Mouse (Mus musculus): ENCODE measurements around the gene Syngr4.

Gene Syngr4

DNA sequence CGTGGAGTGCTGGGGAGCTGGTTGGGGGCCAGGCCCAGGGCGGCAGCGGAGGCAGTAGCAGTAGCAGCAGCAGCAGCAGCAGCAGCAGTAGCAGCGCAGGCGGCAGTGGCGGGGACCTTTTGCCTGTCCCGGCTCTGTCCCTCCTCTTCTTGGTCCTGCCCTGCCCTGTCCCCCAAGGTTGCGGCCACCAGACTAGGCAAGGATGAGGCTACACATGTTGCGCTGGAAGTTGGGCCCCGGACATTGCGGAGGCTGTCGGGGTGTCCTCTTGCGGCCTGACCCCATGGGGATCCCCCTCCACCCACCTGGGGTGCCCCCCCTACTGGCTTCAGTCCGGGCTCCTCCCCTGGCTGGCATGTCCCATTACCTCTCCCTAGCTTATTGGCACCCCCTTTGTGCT lies 26.7 kb downstream of the Syngr4 start:
- in situ Hi-C loops (cut with MboI, MseI) = no loop called here

DNA sequence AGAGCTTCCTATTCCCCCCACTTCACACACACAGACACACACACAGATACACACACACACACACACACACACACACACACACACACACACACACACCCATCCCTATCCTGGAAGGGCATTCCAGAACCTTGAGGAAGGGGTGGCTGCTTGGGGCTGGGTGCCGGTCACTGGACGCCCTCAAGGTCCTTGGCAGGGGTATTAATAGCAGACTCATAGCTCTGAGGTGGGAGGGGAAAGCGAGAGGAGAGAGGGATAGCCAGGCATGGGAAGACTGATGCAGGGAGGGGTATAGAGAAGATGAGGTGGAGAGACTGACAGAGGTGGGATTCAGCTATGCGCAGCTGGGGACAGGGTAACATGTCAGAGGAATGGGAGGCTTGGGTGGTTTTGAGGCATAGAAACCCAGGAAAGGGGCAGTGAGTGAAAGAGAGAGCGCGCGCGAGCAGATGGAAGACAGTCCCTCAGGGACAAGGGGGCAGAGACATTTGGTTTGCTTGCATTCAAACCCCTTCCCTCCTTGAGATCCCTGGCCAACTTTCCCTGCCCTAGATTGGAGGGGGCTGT lies 27.3 kb downstream of the Syngr4 start:
- in situ Hi-C loops (cut with MboI, MseI) = no loop called here

DNA sequence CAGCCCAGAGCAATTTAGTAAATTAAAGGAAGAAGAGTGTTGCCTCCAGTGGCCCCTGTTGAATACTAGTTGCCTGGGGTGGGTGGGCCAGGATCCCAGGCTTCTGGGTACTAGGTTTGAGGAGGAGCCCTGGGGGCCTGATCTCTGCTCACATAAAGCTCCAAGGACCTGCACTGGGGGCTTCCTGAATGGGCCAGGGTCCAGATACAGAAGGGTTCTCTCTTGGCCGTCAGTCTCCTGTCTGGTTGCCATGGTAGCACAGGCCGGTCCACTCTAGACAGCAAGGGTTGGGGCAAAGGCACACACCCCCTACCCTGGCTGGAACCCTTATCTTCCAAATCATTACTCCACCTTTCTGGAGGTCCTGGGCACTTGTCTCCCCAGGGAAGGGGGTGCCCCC lies 28.6 kb downstream of the Syngr4 start:
- in situ Hi-C loops (cut with MboI, MseI) = no loop called here

DNA sequence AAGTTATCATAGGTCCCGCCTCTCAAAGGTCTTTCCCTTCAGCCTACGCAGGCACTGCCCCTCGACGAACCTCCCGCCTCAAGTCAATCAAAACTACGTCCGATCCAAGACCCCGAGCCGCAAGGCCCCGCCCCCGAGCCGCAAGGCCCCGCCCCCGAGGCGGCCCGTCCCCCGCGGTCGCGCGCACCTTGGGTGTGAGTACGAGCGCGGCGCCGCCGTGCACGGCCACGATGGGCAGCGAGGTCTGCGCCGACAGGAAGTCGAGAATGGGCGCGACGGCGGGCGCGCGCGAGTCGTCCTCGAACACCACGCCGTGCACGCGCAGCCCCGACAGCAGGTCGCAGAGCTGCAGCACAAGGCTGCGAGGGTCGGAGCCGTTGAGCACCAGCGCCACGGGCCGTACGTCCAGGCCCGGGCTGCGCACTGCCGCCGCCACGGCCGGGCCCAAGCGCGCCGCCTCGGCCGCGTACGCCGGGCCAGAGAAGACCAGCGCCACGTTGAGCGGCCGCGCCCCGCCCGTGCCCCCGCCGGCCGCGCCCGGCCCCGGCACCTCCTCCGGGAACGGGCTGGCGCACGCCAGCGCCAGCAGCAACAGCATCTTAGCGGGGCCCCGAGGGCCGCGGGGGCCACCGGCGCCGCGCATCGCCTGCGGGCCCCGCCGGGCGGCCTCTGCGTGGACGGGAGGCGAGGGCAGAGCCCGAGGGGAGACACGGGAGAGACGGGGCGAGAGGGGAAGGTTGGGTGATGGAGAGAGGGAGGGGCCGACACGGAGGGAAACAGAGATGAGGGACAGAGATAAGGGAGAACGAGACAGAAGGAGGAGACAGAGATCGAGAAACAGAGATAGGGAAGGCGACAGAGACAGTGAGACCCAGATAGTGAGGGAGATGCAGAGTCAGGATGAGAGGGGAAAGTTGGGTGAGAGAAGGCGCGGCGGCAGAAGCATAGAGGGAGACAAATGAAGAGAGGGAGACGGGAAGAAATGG lies 30.3 kb downstream of the Syngr4 start:
- in situ Hi-C loops (cut with MboI, MseI) = no loop called here

DNA sequence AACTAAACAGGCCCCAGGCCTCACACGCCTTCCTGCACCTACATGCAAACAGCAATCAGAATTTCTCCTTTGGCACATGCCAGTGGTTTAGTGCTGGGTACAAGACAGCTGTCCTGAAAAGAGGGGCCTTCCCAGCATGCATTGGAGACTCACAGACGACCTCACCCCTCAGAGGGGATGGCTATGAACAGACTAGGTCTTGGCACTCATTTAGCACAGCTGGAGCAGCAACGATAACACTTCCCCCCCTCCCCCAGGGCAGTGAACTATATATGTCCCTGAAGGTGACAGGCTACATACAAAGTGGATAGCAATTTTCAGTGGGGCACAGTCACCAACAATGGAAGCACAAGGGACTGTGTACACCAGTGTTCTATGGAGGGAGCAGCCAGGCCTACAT lies 32.1 kb downstream of the Syngr4 start:
- in situ Hi-C loops (cut with MboI, MseI) = no loop called here

DNA sequence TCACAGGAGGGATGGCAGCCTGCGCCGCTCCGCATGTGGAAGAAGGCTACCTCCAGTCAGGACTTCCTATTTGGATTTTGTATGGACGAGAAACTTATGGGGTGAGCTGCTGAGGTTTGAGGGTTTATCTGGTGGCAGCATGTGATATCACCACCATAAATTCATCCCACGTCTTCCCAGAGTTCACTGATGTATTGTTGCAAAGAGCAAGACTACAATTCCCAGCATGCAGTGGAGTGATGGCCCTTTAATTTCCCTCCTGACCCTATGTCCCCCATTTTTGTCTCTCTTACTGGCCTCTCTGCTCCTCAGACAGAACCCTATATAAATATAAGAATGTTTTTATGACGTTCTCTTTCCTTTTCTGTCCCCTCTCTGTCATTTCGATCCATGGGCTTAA lies 33.7 kb downstream of the Syngr4 start:
- in situ Hi-C loops (cut with MboI, MseI) = no loop called here

DNA sequence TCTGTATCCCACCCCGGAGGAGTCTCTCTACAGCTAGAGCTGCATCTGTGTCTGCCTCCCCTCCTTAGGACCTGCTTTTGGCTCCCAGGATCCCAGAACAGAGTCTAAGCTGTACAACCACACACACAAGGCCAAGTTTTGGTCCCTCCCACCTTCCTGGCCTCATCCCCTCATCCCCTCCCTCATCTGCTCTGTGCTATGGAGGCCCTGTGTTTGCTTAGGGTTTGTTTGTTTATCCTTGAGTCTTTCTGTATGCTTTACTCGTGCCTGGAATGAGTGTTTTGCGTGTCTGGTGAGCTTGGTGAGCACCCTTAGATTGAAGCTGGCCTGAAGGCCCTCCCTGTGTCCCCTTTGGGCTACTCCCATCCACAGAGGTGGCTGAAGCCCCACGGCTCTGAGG lies 37.5 kb downstream of the Syngr4 start:
- in situ Hi-C loops (cut with MboI, MseI) = no loop called here

DNA sequence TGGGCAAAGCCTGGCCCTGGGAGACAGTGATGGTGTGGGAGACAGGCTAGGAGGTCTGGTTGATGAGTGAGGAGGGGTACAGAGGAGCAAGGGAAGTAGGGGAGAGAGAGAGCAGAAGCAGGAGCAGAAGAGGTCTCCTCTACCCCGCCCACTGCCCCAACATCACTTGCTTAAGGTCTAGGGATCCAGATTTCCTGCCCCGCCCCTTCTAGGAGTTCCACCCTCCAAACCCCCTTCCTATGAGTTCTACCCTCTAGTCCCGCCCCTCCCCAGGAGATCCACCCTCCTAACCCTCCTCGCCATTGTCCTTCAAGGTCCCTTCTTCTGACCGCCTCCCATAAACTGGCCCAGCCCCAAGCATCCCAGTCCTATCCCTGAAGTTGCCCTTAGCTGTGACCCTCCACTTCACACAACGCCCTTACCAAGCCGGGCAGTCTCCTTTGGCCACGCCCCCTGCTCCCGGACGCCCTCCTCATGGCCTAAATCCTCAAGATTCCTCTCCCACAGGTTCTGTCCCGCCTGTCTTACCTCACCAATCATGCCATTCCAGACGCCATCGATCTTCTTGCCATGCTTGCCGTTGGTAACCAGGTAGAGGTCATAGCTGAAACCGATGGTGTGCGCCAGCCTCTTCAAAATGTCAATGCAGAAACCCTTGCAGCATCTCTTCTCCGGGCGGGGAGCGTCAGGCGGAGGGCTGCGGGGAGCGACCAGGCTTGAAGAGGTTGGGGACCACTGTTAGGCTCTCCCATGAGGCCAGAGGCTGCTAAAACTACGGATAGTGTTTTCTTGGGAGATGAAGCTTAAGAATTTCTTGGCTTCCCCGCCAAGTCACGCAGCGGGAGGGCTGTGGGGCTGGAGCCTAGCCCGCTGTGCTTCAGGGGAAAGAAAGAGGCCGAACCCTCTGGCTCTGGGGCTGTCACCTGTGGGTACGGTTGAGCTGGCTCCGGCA lies 39.3 kb downstream of the Syngr4 start:
- in situ Hi-C loops (cut with MboI, MseI) = no loop called here

DNA sequence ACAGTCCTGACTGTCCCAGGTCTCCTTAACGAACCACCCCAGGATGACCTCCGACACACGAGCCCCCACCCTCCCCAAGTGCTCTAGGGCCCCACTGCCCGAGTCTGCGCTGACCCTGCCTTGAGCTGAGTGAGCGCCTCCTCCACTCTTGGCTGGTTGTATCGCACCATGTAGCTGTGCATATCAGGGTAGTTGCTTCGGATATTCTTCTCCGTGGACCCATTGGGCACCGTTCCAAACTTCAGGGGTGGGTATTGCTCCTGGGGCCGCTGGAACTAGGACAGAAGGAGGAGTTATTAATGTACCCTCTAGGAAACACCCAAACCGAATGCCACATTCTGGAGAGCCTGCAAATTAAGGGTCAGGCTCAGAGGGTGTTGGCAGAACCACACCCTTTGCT lies 43.4 kb downstream of the Syngr4 start:
- in situ Hi-C loops (cut with MboI, MseI) = no loop called here

DNA sequence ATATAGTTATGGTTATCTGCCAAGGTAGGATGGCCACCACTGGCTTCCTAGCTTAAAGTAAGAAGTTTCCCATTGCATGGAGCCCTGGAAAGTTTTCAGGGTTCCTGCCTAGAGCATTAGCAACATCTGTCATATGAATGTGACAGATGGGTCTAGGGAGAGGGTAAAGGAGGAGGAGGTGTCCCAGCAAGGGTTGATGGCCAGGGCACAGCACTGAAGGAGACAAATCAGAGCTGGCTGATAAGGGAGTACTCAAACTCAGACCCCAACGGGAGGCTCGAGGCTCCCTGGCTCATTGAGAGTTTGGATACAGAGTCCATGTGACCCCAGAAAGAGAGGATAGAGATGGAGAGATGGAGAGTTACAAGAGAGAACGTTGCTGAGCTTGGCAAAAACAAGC lies 45.9 kb downstream of the Syngr4 start:
- in situ Hi-C loops (cut with MboI, MseI) = no loop called here

DNA sequence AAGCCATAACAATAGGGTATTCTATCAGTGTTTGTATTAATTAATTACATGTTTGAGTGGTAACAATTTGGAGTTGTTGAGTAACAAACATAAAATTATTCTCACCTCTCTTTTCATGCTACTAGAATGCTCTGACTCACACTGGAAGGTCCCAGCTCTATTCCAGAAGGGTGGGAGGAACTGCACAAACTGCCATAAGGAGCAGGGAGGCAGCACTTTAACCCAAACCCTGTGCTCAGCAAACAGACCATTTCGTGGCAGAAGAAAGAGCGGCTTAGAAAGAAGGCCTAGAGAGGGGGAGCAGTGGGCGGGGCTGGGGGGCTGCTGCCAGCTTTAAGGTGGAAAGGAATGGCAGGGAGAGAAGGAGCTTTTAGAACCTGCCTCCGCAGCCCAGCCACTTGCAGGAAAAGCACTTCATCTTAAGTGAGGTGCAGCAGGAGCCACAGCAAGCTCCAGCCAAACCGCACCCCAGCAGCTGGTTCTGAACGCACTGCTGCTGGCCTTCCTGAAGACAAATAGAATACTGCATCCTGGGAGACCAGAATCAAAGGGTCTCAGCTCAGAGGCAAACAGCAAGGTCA lies 48.0 kb downstream of the Syngr4 start:
- in situ Hi-C loops (cut with MboI, MseI) = no loop called here

DNA sequence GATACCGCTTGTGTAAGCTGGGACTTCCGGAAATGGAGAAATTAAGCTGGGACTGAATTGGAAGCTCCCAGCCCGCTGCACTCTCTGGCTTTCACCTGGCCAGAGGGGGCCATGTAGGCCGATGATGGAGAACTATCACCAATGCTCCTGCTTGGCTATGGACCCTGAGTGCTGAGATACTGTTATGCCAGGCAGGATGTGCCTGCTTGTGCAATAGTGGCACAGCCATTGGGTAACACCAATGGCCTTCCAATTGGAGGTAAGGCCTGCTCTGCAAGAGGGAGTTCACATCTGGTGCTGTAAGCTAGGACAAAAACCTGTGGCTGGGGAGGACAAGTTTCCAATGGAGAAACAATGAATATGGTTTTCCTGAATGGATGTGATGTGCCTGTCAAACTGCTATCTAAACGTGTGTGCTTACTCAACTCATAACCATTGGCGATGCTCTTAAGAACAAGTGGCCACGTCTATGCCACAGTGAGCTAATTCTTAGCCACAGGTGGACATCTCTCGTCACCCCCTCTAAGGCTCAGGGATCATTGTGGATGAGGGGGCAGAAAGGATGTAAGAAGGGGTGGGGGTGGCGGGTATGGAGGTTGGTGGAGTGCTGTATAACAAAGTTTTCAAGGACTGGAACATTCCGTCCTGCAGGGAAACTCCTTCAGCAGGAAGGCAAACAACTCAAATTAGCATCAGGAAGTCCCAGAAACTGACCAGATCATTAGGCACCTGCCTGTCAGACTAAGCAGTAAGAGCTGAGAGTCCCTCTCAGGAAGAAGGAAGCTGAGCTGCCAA lies 53.4 kb downstream of the Syngr4 start:
- in situ Hi-C loops (cut with MboI, MseI) = no loop called here

Measured in regulatory T cell (primary cell).